Mouse (Mus musculus): ENCODE data around the gene Hist1h2ai. TPM values are rescaled to one million over a fixed set of nuclear protein-coding genes. Genes with fewer than 3 reads are reported as not detected.
"Not testable (repeated sequence)": the region's sequence is repeated elsewhere in the genome, so short reads cannot be mapped to it uniquely, and the experiment has no call there.

Gene Hist1h2ai
- 26.2 and 47.7 TPM in 2 replicates for polyA plus RNA-seq (2014; fragmentation: Nextera tagmentation; extraction: Ambion mirVana)

DNA sequence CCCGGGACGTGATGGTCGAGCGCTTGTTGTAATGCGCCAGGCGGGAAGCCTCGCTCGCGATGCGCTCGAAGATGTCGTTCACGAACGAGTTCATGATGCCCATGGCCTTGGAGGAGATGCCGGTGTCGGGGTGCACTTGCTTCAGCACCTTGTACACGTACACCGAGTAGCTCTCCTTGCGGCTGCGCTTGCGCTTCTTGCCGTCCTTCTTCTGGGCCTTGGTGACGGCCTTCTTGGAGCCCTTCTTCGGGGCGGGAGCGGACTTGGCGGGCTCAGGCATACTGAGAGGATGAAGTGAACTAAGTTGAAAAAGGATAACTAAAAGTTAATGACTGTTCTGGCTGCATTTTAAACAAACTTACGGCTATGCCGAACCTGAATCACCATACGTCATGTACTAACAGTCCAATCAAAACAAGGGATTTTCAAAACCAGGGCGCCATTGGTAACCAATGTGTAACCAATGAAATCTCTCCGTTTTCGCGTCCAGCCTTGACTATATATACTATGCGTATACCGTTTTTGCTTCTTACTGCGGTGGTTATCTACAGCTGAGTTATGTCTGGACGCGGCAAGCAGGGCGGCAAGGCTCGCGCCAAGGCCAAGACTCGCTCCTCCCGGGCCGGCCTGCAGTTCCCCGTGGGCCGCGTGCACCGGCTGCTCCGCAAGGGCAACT is at the start of gene Hist1h2ai, which contains the start of gene Hist1h2bl:
Hist1h2ai (plus strand) TSS at position 559 of the 676 bp plus-strand sequence.
Hist1h2bl (minus strand) TSS at position 280 of the 676 bp plus-strand sequence.
- H3K9me3 ChIP-seq (ENCODE audit: control insufficient read depth, low read length); H3K36me3 ChIP-seq (ENCODE audit: control insufficient read depth, insufficient read depth, low read length); H3K27me3 ChIP-seq (replicated peaks; ENCODE audit: control insufficient read depth, insufficient read depth, low read length): not testable (repeated sequence)
- peaks cover 22% of the 10 kb centered on the region for H3K4me1 ChIP-seq (replicated peaks; ENCODE audit: control insufficient read depth, insufficient read depth, low read length)
- peak; percentile 89 for ATAC-seq (replicated peaks; ENCODE audit: low FRiP score, low TSS enrichment, low read depth)
- peak within 1 kb of the TSS; percentile 98 for H3K27ac ChIP-seq (ENCODE audit: low read depth)
- peak; percentile 83 for DNase-seq (ENCODE audit: low spot score)
- H3K9ac ChIP-seq (ENCODE audit: low read length) = peak within 1 kb of the TSS; percentile 91
- under 1% methylated on average over 28 of the region's 50 CpGs for WGBS
- peak within 1 kb of the TSS; percentile 91 for H3K4me2 ChIP-seq (ENCODE audit: low read length)
- peak within 1 kb of the TSS; percentile 50 for H3K4me3 ChIP-seq (ENCODE audit: low read depth, low read length)

DNA sequence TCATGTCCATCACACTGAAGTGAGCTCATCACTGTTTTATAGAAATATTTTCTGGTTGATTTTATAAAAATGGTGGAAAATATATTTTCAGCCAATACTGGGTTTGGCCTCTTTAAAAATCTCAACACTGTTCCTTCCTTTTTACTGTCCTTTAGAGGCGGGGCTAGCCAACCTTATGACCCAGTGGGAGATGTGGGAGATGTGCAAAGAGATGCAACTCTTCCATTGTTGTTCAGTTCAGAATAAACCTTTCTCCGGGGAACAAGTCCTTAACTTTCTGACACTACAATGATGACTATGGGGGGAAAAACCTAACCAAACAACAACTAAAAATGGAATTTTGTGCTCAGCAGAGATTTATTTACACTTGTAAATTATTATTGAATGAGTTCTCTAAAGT is 38.9 kb upstream of the Hist1h2ai start, which contains the start of gene Olfr1360:
Olfr1360 (minus strand) TSS at position 101 of the 400 bp plus-strand sequence.
- H3K4me2 ChIP-seq (ENCODE audit: low read length) = no peak within 1 kb of the TSS
- no peak within 1 kb of the TSS for H3K4me3 ChIP-seq (ENCODE audit: low read depth, low read length)
- no peak within 1 kb of the TSS for H3K9ac ChIP-seq (ENCODE audit: low read length)
- WGBS = 81% methylated on average over 2 of the region's 2 CpGs
- H3K36me3 ChIP-seq (ENCODE audit: control insufficient read depth, insufficient read depth, low read length) = no peaks in the 10 kb centered on the region
- no peaks in the 10 kb centered on the region for H3K27me3 ChIP-seq (replicated peaks; ENCODE audit: control insufficient read depth, insufficient read depth, low read length)
- no peaks in the 10 kb centered on the region for H3K9me3 ChIP-seq (ENCODE audit: control insufficient read depth, low read length)
- no peak within 1 kb of the TSS for H3K27ac ChIP-seq (ENCODE audit: low read depth)
- ATAC-seq (replicated peaks; ENCODE audit: low FRiP score, low TSS enrichment, low read depth) = no peak
- no peak for DNase-seq (ENCODE audit: low spot score)
- no peaks in the 10 kb centered on the region for H3K4me1 ChIP-seq (replicated peaks; ENCODE audit: control insufficient read depth, insufficient read depth, low read length)

DNA sequence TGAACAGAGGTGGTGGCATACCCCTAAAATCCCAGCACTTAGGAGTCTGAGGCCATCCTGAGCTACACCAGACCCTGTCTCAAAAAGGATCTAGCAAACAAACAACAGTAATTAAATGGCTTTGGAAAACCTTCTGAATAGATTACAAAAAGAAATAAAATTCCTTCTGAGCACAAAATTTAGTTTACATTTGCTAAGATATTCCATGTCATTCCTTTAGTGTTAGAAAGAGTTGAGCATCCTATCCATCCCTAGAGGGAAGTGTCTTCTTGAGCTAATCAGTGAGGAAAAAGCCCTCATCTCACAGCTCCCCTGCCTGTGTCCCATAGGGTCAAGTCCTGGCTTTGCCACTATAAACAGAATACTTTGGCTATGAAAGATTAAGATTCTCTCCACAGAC is 18.4 kb upstream of the Hist1h2ai start, which contains the start of gene Olfr1359:
Olfr1359 (plus strand) TSS at position 301 of the 400 bp plus-strand sequence.
- H3K36me3 ChIP-seq (ENCODE audit: control insufficient read depth, insufficient read depth, low read length) = no peaks in the 10 kb centered on the region
- H3K9ac ChIP-seq (ENCODE audit: low read length) = no peak within 1 kb of the TSS
- H3K9me3 ChIP-seq (ENCODE audit: control insufficient read depth, low read length) = no peaks in the 10 kb centered on the region
- no peak within 1 kb of the TSS for H3K4me2 ChIP-seq (ENCODE audit: low read length)
- DNase-seq (ENCODE audit: low spot score) (no peak), ATAC-seq (replicated peaks; ENCODE audit: low FRiP score, low TSS enrichment, low read depth) (no peak)
- no peak within 1 kb of the TSS for H3K4me3 ChIP-seq (ENCODE audit: low read depth, low read length)
- H3K4me1 ChIP-seq (replicated peaks; ENCODE audit: control insufficient read depth, insufficient read depth, low read length) = no peaks in the 10 kb centered on the region
- no peaks in the 10 kb centered on the region for H3K27me3 ChIP-seq (replicated peaks; ENCODE audit: control insufficient read depth, insufficient read depth, low read length)
- no peak within 1 kb of the TSS for H3K27ac ChIP-seq (ENCODE audit: low read depth)

DNA sequence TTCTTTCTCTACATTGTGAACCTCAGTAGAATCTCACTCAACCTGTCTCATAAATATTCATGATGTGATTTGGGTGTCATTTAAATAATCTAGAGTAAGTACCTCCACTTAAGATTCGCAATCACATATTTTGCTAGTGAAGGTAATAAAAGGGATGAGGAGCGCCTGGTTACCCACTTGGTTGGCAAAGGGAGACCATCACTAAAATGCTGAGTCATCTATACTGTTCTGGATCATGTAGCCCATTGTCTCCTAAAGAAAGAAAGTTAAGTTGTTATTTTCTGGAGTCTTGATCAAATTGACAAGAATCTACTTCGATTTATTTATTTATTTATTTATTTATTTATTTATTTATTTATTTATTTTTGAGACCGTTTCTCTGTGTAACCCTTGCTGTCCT is 9.6 kb upstream of the Hist1h2ai start:
- Histone ChIP-seq H3K9ac (ENCODE audit: low read length) (no peak overlapping the region), H3K27ac (ENCODE audit: low read depth) (no peak overlapping the region), H3K27me3 (replicated peaks; ENCODE audit: control insufficient read depth, insufficient read depth, low read length) (no peaks in the 10 kb centered on the region), H3K36me3 (ENCODE audit: control insufficient read depth, insufficient read depth, low read length) (no peaks in the 10 kb centered on the region), H3K4me1 (replicated peaks; ENCODE audit: control insufficient read depth, insufficient read depth, low read length) (no peaks in the 10 kb centered on the region), H3K4me3 (ENCODE audit: low read depth, low read length) (no peak overlapping the region), H3K9me3 (ENCODE audit: control insufficient read depth, low read length) (no peaks in the 10 kb centered on the region), H3K4me2 (ENCODE audit: low read length) (no peak overlapping the region)
- ATAC-seq (replicated peaks; ENCODE audit: low FRiP score, low TSS enrichment, low read depth) (no peak), DNase-seq (ENCODE audit: low spot score) (no peak)
- whole genome bisulfite sequencing = 71% methylated on average over 4 of the region's 4 CpGs

DNA sequence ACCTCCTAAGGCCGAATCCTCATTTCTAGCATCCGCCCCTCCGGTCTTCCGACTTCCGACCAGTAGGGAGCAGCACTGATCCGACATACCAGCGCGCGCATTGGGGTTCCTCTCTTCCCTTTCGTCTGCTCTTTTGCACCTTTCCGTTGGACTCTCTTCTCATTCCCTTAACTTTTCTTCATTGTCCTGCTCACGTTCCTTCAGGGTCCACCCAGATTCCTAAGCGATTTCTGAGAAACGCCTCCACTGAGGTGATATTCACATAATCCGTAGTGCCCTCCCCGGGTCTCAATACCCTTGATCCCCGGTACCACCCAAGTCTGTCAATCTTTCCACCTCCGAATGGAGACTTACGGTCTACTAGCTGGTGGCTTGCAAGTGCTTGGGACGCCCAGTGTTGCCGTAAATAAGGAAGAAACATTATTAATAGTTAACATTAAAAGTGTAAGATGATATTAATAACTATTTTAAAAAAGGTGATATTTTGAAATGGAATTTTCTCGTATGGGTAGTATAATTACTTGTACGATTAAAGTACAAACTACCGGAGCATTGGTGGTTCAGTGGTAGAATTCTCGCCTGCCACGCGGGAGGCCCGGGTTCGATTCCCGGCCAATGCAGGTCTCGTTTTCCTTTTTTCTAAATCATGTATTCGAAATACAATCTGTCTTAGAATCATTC is 6.1 kb upstream of the Hist1h2ai start:
- WGBS = under 1% methylated on average over 32 of the region's 32 CpGs
- peak overlapping the region; percentile 66 for H3K9ac ChIP-seq (ENCODE audit: low read length)

DNA sequence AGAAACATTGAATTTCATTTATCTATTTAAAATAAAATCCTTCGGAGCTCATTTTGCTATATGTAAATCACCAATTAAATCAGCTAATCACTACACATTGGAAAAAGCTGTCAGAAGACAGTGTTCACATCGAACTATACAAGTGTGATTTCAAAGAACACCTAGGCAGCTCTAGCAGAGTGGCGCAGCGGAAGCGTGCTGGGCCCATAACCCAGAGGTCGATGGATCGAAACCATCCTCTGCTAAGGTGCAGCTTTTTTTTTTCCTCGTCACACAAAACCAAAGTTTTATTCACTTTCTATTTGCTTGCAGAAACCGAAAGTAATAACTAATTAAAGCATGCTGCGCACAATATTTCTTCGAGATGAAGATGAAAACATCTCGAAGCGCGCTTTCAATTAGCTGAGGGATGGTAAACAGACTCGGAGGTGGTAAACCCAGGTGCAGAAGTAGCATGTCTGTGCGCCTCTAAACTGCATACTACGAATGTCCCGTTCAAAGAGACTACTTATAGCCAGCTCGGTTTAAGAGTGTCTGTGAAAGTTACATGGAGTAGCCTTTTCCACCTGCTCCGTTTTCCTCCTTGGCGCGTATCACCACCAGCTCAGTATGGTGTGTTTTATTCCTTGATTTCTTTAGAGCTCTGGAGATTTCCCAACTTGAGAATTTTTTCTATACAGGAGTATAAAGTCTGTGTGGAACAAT is 5.2 kb upstream of the Hist1h2ai start:
- Histone ChIP-seq H3K27ac (ENCODE audit: low read depth) (no peak overlapping the region), H3K9ac (ENCODE audit: low read length) (peak overlapping the region; percentile 22), H3K27me3 (replicated peaks; ENCODE audit: control insufficient read depth, insufficient read depth, low read length) (no peaks in the 10 kb centered on the region), H3K4me1 (replicated peaks; ENCODE audit: control insufficient read depth, insufficient read depth, low read length) (peaks cover 5% of the 10 kb centered on the region), H3K9me3 (ENCODE audit: control insufficient read depth, low read length) (no peaks in the 10 kb centered on the region), H3K36me3 (ENCODE audit: control insufficient read depth, insufficient read depth, low read length) (no peaks in the 10 kb centered on the region), H3K4me3 (ENCODE audit: low read depth, low read length) (peak overlapping the region; percentile 76), H3K4me2 (ENCODE audit: low read length) (peak overlapping the region; percentile 52)
- ATAC-seq (replicated peaks; ENCODE audit: low FRiP score, low TSS enrichment, low read depth) = peak; percentile 88
- 3% methylated on average over 22 of the region's 22 CpGs for WGBS
- peak; percentile 91 for DNase-seq (ENCODE audit: low spot score)

More for the DNA sequence above, 6.1 kb upstream of the Hist1h2ai start:
- ATAC-seq (replicated peaks; ENCODE audit: low FRiP score, low TSS enrichment, low read depth) = peak; percentile 86
- peak overlapping the region; percentile 76 for H3K4me3 ChIP-seq (ENCODE audit: low read depth, low read length)
- no peaks in the 10 kb centered on the region for H3K27me3 ChIP-seq (replicated peaks; ENCODE audit: control insufficient read depth, insufficient read depth, low read length)
- peak overlapping the region; percentile 52 for H3K4me2 ChIP-seq (ENCODE audit: low read length)
- peaks cover 2% of the 10 kb centered on the region for H3K4me1 ChIP-seq (replicated peaks; ENCODE audit: control insufficient read depth, insufficient read depth, low read length)
- H3K9me3 ChIP-seq (ENCODE audit: control insufficient read depth, low read length) = no peaks in the 10 kb centered on the region
- no peaks in the 10 kb centered on the region for H3K36me3 ChIP-seq (ENCODE audit: control insufficient read depth, insufficient read depth, low read length)
- peak; percentile 95 for DNase-seq (ENCODE audit: low spot score)
- peak overlapping the region; percentile 67; the same call in 1 of the 2 replicates for H3K27ac ChIP-seq (ENCODE audit: low read depth)

DNA sequence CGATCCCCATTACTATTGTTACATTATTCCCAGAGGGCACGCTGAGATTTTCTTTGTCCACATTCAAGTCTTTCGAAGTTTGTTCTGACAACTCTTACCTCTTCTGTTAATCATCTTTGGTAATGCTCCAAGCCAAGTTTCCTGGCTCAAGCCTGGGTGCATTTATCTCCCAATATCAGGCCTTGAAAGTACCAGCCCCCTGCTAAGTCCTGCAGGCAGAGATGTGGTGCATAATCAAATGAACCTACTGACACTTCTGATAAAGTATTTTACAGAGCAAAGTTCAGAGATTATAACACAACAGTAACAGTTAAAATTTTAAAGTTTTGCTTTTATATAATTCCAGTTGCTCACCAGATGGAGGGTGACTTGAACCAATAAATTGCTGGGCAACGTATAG is 4.5 kb upstream of the Hist1h2ai start:
- peak overlapping the region; percentile 52 for H3K4me2 ChIP-seq (ENCODE audit: low read length)
- no peaks in the 10 kb centered on the region for H3K9me3 ChIP-seq (ENCODE audit: control insufficient read depth, low read length)
- peaks cover 5% of the 10 kb centered on the region for H3K4me1 ChIP-seq (replicated peaks; ENCODE audit: control insufficient read depth, insufficient read depth, low read length)
- H3K27me3 ChIP-seq (replicated peaks; ENCODE audit: control insufficient read depth, insufficient read depth, low read length) = no peaks in the 10 kb centered on the region
- peak overlapping the region; percentile 76 for H3K4me3 ChIP-seq (ENCODE audit: low read depth, low read length)
- H3K9ac ChIP-seq (ENCODE audit: low read length) = no peak overlapping the region
- DNase-seq (ENCODE audit: low spot score) (no peak), ATAC-seq (replicated peaks; ENCODE audit: low FRiP score, low TSS enrichment, low read depth) (no peak)
- 27% methylated on average over 4 of the region's 4 CpGs for whole genome bisulfite sequencing
- H3K36me3 ChIP-seq (ENCODE audit: control insufficient read depth, insufficient read depth, low read length) = no peaks in the 10 kb centered on the region
- no peak overlapping the region for H3K27ac ChIP-seq (ENCODE audit: low read depth)

DNA sequence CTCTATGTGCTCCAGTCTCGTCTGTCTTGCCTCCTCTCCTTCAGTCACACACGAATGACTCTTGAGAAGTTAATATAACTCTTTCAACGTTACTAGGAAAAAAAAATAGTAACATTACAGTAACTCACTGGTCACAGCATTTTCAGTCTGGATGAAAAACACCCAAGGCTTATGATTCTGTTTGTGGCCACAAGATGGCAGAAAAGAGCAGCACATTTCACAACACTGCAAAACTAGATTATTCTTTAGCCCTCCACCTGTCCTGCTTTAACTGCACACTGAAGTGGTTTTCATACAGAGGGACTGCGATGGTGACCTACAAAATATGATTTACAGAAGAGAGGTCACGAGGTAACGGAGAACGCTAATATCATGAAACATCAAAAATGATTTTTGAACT is 1.5 kb upstream of the Hist1h2ai start:
- Histone ChIP-seq H3K27ac (ENCODE audit: low read depth) (peak overlapping the region; percentile 98), H3K36me3 (ENCODE audit: control insufficient read depth, insufficient read depth, low read length) (no peaks in the 10 kb centered on the region), H3K4me3 (ENCODE audit: low read depth, low read length) (peak overlapping the region; percentile 50), H3K4me2 (ENCODE audit: low read length) (peak overlapping the region; percentile 91), H3K9me3 (ENCODE audit: control insufficient read depth, low read length) (no peaks in the 10 kb centered on the region), H3K4me1 (replicated peaks; ENCODE audit: control insufficient read depth, insufficient read depth, low read length) (peaks cover 16% of the 10 kb centered on the region), H3K27me3 (replicated peaks; ENCODE audit: control insufficient read depth, insufficient read depth, low read length) (no peaks in the 10 kb centered on the region), H3K9ac (ENCODE audit: low read length) (peak overlapping the region; percentile 73)
- ATAC-seq (replicated peaks; ENCODE audit: low FRiP score, low TSS enrichment, low read depth) (0 out of 2 replicates have a peak, but pooled peaks have one; percentile 7), DNase-seq (ENCODE audit: low spot score) (peak; percentile 68)
- under 1% methylated on average over 7 of the region's 7 CpGs for WGBS

Data from intestine, embryonic 14.5 days (tissue).